Mouse (Mus musculus): ENCODE results near the gene Hipk3. TPM values are rescaled to one million over a fixed set of nuclear protein-coding genes. Genes with fewer than 3 reads are reported as not detected.

The Hipk3 gene
- polyA plus RNA-seq, 1 experiment from 2014 or later: 11.8 TPM

GRCm38 (mm10) chr2:104460021-104460420, 34.2 kb downstream of the Hipk3 start:
- no peaks in the 10 kb centered on the region for H3K4me1 ChIP-seq (ENCODE audit: control insufficient read depth, insufficient read depth, low read length)
- no peak overlapping the region for H3K27ac ChIP-seq (ENCODE audit: low read depth, low read length)
- no peak overlapping the region for H3K4me3 ChIP-seq (ENCODE audit: low read depth, low read length)
- WGBS: 65% methylated on average over 3 of the region's 3 CpGs
- H3K9me3 ChIP-seq (ENCODE audit: control insufficient read depth, low read length): no peaks in the 10 kb centered on the region
- ATAC-seq (ENCODE audit: low read depth): no peak
- H3K36me3 ChIP-seq (ENCODE audit: control insufficient read depth, insufficient read depth, low read length): no peaks in the 10 kb centered on the region
- no peaks in the 10 kb centered on the region for H3K27me3 ChIP-seq (ENCODE audit: control insufficient read depth, insufficient read depth, low read length)
- no peak overlapping the region for H3K9ac ChIP-seq (replicated peaks; ENCODE audit: low read depth, low read length)
- H3K4me2 ChIP-seq (ENCODE audit: low read depth, low read length): no peak overlapping the region

DNA sequence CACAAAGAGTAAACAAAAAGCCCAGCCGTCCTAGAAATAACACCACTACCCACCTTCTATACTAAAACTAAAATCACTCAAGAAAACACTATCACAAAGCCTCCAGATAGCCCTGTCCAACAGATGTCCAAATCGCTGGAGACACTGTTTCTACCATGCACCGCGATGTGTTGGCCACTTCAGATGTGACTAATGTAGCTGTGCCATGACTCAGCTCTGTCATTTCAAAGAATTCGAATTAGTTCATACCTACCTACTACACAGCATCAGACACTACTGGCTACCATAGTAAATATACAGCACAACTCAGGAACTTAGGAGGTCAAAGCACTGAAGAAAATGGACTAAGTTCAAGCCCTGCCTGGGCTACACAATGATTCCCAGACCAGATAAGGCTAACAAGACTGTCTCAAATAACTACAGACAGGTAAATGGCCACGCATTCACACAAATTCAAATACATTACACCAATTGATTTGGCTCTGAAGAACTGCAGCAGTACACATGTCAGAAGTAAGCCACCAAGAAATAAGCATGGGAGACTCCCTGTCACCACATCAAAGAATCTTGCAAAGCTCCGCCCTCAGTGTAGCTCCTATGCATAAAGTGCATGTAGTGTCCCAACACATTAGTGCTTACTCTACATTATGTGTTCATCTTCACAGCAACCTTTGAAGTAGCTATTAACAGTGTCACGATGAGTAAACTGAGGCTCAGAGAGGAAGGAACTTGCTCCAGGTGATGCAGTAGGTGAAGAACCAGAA, 35.5 kb downstream of the Hipk3 start:
- H3K27me3 ChIP-seq (ENCODE audit: control insufficient read depth, insufficient read depth, low read length): no peaks in the 10 kb centered on the region
- ATAC-seq (ENCODE audit: low read depth): no peak
- 92% methylated on average over 8 of the region's 8 CpGs for WGBS

DNA sequence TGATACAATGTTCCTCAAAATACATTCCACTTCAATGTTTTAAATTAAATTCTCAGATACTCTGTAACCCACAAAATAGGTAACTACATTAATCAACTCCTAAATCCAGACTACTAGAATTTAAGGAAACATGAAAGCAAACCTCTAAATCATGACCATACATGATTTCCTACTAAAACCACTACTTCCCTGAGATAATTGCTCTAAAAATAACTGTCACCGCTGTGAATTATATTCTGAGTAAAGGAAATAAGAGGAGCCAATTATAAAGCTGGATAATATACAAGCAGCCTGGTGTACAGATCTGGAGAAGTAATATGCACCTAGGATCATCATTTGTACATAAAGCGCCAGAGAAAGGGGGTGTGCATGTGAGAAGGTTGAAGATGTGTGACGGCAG, 37.1 kb downstream of the Hipk3 start:
- Histone ChIP-seq H3K4me3 (ENCODE audit: low read depth, low read length) (no peak overlapping the region), H3K27me3 (ENCODE audit: control insufficient read depth, insufficient read depth, low read length) (no peaks in the 10 kb centered on the region), H3K4me2 (ENCODE audit: low read depth, low read length) (no peak overlapping the region), H3K9me3 (ENCODE audit: control insufficient read depth, low read length) (no peaks in the 10 kb centered on the region), H3K4me1 (ENCODE audit: control insufficient read depth, insufficient read depth, low read length) (no peaks in the 10 kb centered on the region), H3K36me3 (ENCODE audit: control insufficient read depth, insufficient read depth, low read length) (no peaks in the 10 kb centered on the region), H3K27ac (ENCODE audit: low read depth, low read length) (no peak overlapping the region), H3K9ac (replicated peaks; ENCODE audit: low read depth, low read length) (no peak overlapping the region)
- WGBS: 90% methylated on average over 3 of the region's 3 CpGs
- ATAC-seq (ENCODE audit: low read depth): no peak

More for the DNA sequence above, 35.5 kb downstream of the Hipk3 start:
- Histone ChIP-seq H3K4me3 (ENCODE audit: low read depth, low read length) (no peak overlapping the region), H3K36me3 (ENCODE audit: control insufficient read depth, insufficient read depth, low read length) (no peaks in the 10 kb centered on the region), H3K4me1 (ENCODE audit: control insufficient read depth, insufficient read depth, low read length) (no peaks in the 10 kb centered on the region), H3K4me2 (ENCODE audit: low read depth, low read length) (no peak overlapping the region), H3K27ac (ENCODE audit: low read depth, low read length) (no peak overlapping the region), H3K9me3 (ENCODE audit: control insufficient read depth, low read length) (no peaks in the 10 kb centered on the region), H3K9ac (replicated peaks; ENCODE audit: low read depth, low read length) (no peak overlapping the region)

DNA sequence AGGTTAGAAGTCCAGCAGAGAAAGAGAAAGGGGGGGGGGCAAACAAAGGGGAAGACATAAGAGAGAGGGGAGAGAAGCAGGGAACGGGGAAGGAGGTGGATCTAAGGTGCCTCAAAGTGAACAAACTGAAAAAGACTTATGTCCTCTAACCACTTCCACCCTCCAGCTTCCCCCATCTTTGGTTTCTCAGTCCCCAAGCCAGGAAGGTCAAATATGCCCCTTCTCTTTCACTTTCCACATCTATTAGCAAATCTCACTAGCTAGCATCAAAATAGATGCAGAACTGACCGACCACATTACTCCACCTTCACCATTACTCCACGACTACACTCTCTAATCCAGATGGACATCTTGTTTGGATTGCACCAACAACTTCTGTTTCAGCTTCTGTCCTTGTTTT, 43.6 kb downstream of the Hipk3 start:
- Histone ChIP-seq H3K9me3 (ENCODE audit: control insufficient read depth, low read length) (no peaks in the 10 kb centered on the region), H3K4me2 (ENCODE audit: low read depth, low read length) (no peak overlapping the region), H3K27me3 (ENCODE audit: control insufficient read depth, insufficient read depth, low read length) (no peaks in the 10 kb centered on the region), H3K36me3 (ENCODE audit: control insufficient read depth, insufficient read depth, low read length) (no peaks in the 10 kb centered on the region), H3K4me1 (ENCODE audit: control insufficient read depth, insufficient read depth, low read length) (no peaks in the 10 kb centered on the region), H3K4me3 (ENCODE audit: low read depth, low read length) (no peak overlapping the region), H3K27ac (ENCODE audit: low read depth, low read length) (no peak overlapping the region), H3K9ac (replicated peaks; ENCODE audit: low read depth, low read length) (no peak overlapping the region)
- 86% methylated on average over 3 of the region's 3 CpGs for WGBS
- ATAC-seq (ENCODE audit: low read depth): no peak

DNA sequence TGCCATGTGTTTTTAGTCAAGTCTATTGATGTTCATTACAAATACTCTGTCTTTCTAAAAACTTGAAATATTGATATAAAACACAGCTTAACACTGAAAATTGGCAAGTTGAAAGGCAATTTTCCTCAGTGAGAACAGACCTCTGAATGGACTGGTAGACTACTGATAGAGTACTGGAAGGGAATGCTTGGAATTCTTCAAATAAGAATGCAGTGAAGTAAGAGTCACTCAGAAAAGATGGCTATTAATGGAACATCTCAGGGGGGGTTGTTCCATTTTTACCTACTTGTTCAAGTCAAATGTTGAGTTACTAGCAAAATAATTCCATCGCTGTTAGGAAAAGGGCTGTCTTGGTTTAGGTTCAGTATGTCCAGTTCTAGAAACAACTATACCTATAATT, 45.1 kb downstream of the Hipk3 start:
- no peak overlapping the region for H3K9ac ChIP-seq (replicated peaks; ENCODE audit: low read depth, low read length)
- no peaks in the 10 kb centered on the region for H3K9me3 ChIP-seq (ENCODE audit: control insufficient read depth, low read length)
- no peaks in the 10 kb centered on the region for H3K36me3 ChIP-seq (ENCODE audit: control insufficient read depth, insufficient read depth, low read length)
- WGBS: 98% methylated on average over 1 of the region's 1 CpGs
- ATAC-seq (ENCODE audit: low read depth): no peak
- H3K4me3 ChIP-seq (ENCODE audit: low read depth, low read length): no peak overlapping the region
- H3K4me1 ChIP-seq (ENCODE audit: control insufficient read depth, insufficient read depth, low read length): no peaks in the 10 kb centered on the region
- no peak overlapping the region for H3K27ac ChIP-seq (ENCODE audit: low read depth, low read length)
- no peak overlapping the region for H3K4me2 ChIP-seq (ENCODE audit: low read depth, low read length)
- no peaks in the 10 kb centered on the region for H3K27me3 ChIP-seq (ENCODE audit: control insufficient read depth, insufficient read depth, low read length)

- no peak for ATAC-seq (ENCODE audit: low read depth)
- no peaks in the 10 kb centered on the region for H3K9me3 ChIP-seq (ENCODE audit: control insufficient read depth, low read length)
- WGBS: 85% methylated on average over 4 of the region's 4 CpGs
Measured at GRCm38 (mm10) chr2:104448201-104448600, 46.0 kb downstream of the Hipk3 start.

GRCm38 (mm10) chr2:104446016-104446415, 48.2 kb downstream of the Hipk3 start:
- ATAC-seq (ENCODE audit: low read depth): no peak

More at GRCm38 (mm10) chr2:104448201-104448600, 46.0 kb downstream of the Hipk3 start:
- Histone ChIP-seq H3K9ac (replicated peaks; ENCODE audit: low read depth, low read length) (no peak overlapping the region), H3K27ac (ENCODE audit: low read depth, low read length) (no peak overlapping the region), H3K4me3 (ENCODE audit: low read depth, low read length) (no peak overlapping the region), H3K36me3 (ENCODE audit: control insufficient read depth, insufficient read depth, low read length) (no peaks in the 10 kb centered on the region), H3K4me2 (ENCODE audit: low read depth, low read length) (no peak overlapping the region), H3K27me3 (ENCODE audit: control insufficient read depth, insufficient read depth, low read length) (no peaks in the 10 kb centered on the region), H3K4me1 (ENCODE audit: control insufficient read depth, insufficient read depth, low read length) (no peaks in the 10 kb centered on the region)

GRCm38 (mm10) chr2:104444776-104445175, 49.5 kb downstream of the Hipk3 start:
- Histone ChIP-seq H3K9me3 (ENCODE audit: control insufficient read depth, low read length) (no peaks in the 10 kb centered on the region), H3K9ac (replicated peaks; ENCODE audit: low read depth, low read length) (no peak overlapping the region), H3K27me3 (ENCODE audit: control insufficient read depth, insufficient read depth, low read length) (no peaks in the 10 kb centered on the region), H3K4me1 (ENCODE audit: control insufficient read depth, insufficient read depth, low read length) (no peaks in the 10 kb centered on the region), H3K4me3 (ENCODE audit: low read depth, low read length) (no peak overlapping the region), H3K36me3 (ENCODE audit: control insufficient read depth, insufficient read depth, low read length) (no peaks in the 10 kb centered on the region), H3K27ac (ENCODE audit: low read depth, low read length) (no peak overlapping the region), H3K4me2 (ENCODE audit: low read depth, low read length) (no peak overlapping the region)
- WGBS: 48% methylated on average over 2 of the region's 2 CpGs
- ATAC-seq (ENCODE audit: low read depth): peak; percentile 84; the same call in 1 of the 2 replicates

More at GRCm38 (mm10) chr2:104446016-104446415, 48.2 kb downstream of the Hipk3 start:
- Histone ChIP-seq H3K4me2 (ENCODE audit: low read depth, low read length) (no peak overlapping the region), H3K9ac (replicated peaks; ENCODE audit: low read depth, low read length) (no peak overlapping the region), H3K4me1 (ENCODE audit: control insufficient read depth, insufficient read depth, low read length) (no peaks in the 10 kb centered on the region), H3K27ac (ENCODE audit: low read depth, low read length) (no peak overlapping the region), H3K27me3 (ENCODE audit: control insufficient read depth, insufficient read depth, low read length) (no peaks in the 10 kb centered on the region), H3K4me3 (ENCODE audit: low read depth, low read length) (no peak overlapping the region), H3K9me3 (ENCODE audit: control insufficient read depth, low read length) (no peaks in the 10 kb centered on the region), H3K36me3 (ENCODE audit: control insufficient read depth, insufficient read depth, low read length) (no peaks in the 10 kb centered on the region)
- WGBS: 74% methylated on average over 1 of the region's 1 CpGs

GRCm38 (mm10) chr2:104442341-104442740, 51.9 kb downstream of the Hipk3 start:
- Histone ChIP-seq H3K27me3 (ENCODE audit: control insufficient read depth, insufficient read depth, low read length) (no peaks in the 10 kb centered on the region), H3K4me2 (ENCODE audit: low read depth, low read length) (no peak overlapping the region), H3K4me3 (ENCODE audit: low read depth, low read length) (no peak overlapping the region), H3K9me3 (ENCODE audit: control insufficient read depth, low read length) (no peaks in the 10 kb centered on the region), H3K9ac (replicated peaks; ENCODE audit: low read depth, low read length) (no peak overlapping the region), H3K27ac (ENCODE audit: low read depth, low read length) (no peak overlapping the region), H3K4me1 (ENCODE audit: control insufficient read depth, insufficient read depth, low read length) (no peaks in the 10 kb centered on the region), H3K36me3 (ENCODE audit: control insufficient read depth, insufficient read depth, low read length) (peaks cover 7% of the 10 kb centered on the region; the same call in 1 of the 2 replicates)
- ATAC-seq (ENCODE audit: low read depth): no peak
- 75% methylated on average over 4 of the region's 4 CpGs for WGBS

All from neural tube, embryonic 14.5 days (tissue).